Mouse (Mus musculus) heart, postnatal 14 days (tissue): Measurements from ENCODE around the gene Selenom. TPM values are rescaled to one million over a fixed set of nuclear protein-coding genes. Genes with fewer than 3 reads are reported as not detected.
A peak's percentile ranks its signal among the peaks of the same experiment; 100 is the strongest.

Experiments used
- DNase-seq, 2 experiments: peaks; one replicate each; pipeline ENCODE4 v3.0.0; 2021 to 2022
- intact Hi-C: fragments of 180-260 bp; cut with DNase I; formaldehyde crosslinking; loops from one replicate; pipeline ENCODE4 v1.15.1; 2025
- total RNA-seq, 2 experiments: library from RNA; stranded (reverse); gene quantifications; 2 replicates each; pipeline ENCODE4 v1.2.3; 2021

The Selenom gene
- total RNA-seq, 2 experiments from 2014 or later: 42.1 to 44.0 TPM

DNA sequence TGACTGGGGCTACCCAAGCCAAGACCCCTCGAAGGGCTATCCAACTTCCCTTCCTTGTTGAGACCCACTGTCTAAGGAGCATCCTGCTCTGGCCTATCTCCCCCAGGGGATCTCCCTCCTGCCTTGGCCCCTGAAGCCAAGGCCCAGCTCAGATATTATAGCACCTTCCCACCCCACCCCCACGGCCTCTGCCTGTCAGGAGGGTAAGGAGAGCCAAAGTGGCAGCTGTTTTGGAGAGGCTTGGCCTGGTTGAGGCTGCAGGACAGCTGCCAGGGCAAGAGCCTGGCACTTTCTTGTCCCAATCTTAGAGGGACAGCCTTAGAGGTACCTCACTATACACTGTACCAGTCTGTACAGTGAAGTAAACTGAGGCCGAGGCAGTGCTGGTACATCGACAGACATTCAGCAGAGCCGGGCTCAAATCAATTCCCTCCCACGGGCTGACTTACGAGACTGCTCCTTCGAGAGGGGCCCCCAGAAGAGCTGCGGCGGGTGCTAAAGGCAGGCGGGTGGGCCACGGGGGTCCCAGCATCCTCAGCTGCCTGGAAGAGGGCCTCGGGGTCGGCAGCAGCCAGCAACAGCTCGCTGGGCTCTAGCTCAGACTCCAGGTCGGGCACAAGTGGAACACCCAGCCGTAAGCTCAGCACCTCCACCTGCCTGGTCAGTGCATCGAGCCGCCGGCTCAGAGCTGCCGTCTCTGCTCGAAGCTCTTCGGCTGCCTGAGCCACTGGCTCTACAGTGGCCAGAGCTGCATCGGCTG, 12.7 kb downstream of the Selenom start:
- peak; percentile 56 to 60 for DNase-seq
- intact Hi-C loops: no loop called here

DNA sequence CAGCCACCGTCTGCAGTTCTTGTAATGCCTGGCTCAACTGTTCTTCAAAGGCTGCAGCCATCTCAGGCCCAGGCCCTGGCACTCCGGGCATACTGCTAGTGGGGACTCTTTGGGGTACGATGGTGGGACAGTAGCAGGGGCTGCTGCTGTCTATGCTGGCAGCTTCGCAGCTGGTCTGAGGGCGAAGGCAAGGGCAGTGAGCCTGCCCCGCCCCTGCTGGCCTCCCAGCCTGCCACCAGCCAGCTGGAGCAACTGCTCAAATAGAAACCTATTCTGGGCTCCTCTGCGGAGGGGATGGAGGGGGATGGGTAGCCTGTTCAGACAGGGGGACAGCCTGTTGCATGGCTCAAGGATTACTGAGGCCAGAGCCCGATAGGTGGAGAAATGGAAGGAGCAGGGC, 13.3 kb downstream of the Selenom start:
- DNase-seq: peak; percentile 64 to 72
- intact Hi-C loops: no loop called here

DNA sequence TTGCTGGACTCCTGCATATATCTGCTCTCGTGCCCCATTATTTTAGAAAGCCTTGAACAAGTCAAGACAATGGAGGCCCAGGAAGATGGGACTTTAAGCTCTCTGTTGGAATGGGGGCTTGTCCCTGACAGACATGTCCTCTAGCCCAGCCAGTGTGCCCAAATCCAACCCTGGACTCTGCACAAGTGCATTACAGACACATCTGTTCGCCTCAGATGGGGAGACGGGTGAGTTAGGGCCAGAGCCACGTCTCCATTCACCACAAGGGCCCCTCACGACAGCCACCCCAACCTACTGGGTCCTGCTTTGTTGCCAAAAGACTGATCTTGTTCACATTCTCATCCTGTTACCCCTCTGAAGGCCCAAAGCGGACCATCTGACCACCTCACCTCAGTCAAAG, 13.7 kb downstream of the Selenom start:
- intact Hi-C loops: no loop called here
- no peak for DNase-seq

DNA sequence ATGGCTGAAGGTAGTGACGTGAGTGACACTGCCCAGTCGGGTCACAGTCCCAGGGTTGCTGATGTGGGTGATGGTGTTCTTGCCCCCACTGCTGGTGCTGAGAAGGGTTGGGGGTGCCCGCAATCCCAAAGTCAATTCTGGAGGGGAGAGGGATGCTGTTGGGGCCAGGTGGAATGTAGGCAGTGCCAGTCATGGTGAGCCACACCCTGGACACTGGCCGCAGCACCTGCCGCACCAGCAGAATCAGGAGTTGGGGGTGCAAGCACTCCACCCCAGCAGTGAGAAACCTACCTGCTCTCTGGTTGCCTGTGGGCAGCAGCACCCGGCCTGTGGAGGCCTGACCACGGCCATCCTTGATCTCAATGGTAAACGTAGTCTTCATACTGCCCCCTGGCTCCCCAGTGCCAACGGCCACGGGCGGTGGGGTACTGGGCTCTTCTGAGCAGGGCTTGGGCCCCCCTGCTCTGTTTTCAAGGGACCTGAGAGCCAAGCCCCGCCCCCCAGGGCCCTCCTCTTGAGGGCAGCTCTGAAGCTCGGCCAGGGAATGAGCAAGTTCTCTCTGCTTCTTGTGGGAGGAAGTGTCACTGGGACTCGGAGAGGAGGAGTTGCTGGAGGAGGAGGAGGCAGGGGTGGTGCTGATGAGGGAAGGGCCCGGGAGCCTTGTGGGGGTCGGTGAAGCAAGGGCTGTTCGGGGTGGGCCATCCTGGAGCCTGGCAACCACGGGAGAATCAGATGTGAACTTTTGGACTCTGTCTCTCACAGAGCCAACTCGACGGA, 15.2 kb downstream of the Selenom start:
- intact Hi-C loops: loop anchor here (5.0 kb wide), 1 partner anchor 258 kb away; no protein-coding TSS in a partner anchor
- no peak for DNase-seq

DNA sequence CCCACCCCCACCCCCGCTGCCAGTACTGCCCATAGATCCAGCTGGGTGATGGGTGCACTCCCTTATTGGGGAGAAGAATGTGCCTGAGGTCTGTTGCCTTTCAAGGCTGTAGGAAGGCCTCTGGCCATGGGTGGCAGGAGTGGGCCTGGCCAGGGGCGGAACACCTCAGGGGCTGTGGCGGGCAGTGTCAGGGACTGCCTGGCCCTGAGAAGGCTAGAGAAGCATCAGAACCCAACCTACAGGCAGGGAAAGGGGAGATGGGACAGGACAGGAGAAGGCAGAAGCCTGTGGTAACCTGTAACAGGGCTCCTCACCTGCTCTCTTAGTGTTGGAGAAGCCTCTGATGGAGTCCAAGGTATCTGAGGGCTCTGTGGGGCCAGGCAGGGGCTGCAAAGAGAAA, 16.2 kb downstream of the Selenom start:
- DNase-seq: no peak
- intact Hi-C loops: loop anchor here (5.0 kb wide), 1 partner anchor 257 kb away; no protein-coding TSS in a partner anchor

DNA sequence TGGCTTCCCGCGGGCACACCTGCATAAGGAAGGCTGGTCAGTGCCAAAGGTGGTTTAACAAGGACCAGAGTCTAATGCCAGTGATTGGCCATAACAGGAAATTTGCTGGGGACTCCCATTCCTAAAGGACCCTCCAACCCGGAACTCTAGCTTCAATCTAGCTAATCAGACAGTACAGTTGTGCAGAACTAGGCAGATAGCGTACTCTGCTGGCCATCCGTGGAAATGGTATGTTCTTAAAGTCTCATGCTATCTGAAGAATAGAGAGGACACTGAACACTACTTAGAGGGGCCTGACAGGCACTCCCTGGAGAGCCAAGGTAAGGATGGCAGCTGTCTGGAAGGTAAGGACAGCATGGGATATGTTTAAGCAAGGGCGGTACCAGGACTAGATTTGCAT, 17.1 kb downstream of the Selenom start:
- DNase-seq: no peak
- intact Hi-C loops: loop anchor here (5.0 kb wide), 1 partner anchor 256 kb away; no protein-coding TSS in a partner anchor

DNA sequence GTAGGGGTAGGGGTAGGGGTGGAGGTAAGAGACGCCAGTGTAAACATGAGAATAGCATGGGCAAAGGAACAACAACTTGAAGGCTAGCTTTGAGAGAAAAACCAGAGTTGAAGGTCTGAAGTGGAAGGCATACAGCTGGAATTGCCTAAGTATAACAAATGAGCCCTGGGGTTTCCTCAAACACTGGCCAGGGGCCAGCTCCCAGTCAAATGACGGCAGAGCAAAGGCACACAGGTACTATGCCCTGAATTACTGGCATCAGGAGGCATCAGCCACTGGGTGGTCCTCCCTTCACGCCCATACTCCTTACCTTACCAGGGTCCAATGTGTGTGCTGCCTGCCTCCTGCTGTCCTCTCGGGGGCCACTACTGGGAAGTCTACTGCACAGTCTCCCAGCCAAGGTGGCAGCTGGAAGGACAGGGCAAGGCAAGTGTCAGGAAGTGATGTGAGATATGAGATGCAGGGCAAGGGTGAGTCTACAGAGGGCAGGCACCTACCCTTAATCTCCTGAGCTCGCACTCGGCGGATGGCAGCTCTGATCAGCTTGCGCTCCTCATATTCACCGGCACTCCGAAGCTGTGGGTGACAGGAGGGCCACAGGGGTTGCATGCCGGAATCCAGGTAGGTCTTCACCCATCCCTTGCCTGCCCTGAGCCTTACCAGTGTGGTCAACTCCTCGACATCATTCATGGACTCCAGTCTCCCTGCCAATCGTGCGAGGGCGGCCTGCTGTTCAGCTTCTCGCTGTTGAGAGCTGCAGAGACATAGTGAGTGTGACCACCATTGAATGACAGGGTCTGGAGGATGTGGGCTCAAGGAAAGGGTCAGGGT, 17.8 kb downstream of the Selenom start:
- intact Hi-C loops: loop anchor here (5.0 kb wide), 1 partner anchor 255 kb away; no protein-coding TSS in a partner anchor
- no peak for DNase-seq

DNA sequence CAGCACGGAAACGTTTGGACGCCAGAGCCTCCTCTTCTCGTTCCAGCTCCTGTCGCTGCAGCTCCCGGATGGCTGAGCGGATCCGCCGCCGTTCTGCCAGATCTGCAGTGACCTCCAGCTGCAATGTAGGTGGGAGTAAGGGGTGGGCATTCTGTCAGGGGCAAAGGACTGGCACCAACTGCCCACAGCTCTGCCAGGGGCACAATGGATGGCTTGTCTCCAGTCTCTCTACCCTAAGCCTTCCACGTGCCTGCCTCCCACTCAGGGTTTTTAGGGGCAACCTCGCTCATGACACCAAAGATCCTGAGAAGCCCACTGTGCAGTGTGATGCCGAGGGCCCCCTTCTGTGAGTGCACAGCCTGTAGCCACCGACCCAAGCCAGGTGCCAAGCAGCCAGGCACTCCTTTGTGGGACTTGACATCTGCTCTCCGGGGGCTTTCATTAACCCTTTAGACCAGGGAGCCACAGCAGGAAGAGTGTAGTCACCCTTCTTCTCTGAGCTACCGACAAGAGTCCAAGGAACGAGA, 19.0 kb downstream of the Selenom start:
- no peak for DNase-seq
- intact Hi-C loops: loop anchor here (5.0 kb wide), 1 partner anchor 254 kb away; no protein-coding TSS in a partner anchor

DNA sequence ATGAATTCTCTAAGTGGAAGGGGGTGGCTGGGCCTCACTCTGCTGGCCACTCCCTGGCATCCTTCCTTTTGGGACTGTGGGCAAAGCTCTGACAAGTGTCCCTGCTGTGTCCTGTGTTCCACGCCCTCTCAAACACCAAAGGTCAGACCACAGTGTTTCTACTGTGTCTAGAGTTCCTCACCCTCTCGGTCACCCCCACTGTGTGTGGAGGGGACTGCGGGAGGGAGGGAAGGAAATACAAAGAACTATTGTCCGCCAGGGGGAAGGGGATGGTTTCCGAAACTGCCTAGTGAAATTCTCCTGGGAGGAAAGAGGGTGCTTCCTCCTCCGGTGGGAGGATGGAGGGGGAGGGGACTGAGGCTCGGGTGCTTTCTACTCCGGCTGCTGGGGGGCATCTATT, 20.5 kb downstream of the Selenom start:
- DNase-seq: peak in 1 of 2 experiments; percentile 55
- intact Hi-C loops: loop anchor here (1.0 to 5.0 kb wide), 6 partner anchors 37 to 252 kb away; partner anchors contain the start of gene Morc2a

DNA sequence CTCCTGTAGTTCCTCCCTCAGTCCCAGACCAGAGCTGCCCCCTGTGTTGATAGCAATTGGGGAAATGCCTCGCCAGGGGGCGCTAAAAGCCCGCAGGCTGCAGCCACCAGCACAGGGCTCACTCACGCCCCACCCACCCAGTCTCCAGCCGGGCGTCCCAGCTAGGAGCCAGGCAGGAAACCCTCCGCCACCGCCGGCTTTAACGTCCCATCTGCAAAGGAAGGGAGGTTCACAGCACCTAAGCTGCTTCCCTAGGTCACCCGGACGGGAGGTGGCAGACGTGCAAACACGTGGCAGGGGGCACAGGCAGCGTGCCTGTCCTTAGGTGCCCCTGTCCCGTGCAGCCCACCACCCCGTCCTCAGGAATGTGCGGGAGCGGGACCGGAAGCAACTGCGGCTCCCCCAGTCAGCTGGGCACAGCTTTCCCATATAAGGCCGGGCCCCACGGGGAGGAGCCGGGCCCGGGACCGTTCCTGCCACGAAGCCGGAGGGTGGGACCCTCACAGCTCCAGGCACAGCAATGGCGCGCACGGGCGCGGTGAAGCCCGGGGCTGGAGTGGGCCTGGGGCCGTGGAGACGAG, 21.0 kb downstream of the Selenom start:
- DNase-seq: peak; percentile 98
- intact Hi-C loops: loop anchor here (1.0 to 5.0 kb wide), 5 partner anchors 37 to 112 kb away; partner anchors contain the start of gene Morc2a

DNA sequence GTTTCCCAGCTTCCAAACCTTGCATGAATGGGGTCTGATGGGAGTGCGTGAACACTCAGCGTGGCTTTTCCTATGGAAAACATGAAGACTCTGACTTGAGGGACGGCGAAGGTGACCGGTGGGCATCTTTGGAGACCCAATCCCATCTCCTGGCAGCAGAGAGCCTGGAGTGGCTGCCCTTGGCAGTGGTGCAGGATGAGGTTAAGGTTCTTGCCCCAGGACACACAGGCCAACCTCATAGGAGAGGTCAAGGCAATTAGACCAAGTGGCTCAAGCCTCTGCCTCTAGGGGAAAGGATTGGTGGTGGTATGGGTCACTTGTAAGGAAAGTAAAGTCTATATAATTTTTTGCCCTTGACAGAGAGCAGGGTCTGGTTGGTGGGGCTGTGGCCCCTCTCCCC, 21.6 kb downstream of the Selenom start:
- intact Hi-C loops: loop anchor here (5.0 kb wide), 2 partner anchors 36 to 111 kb away; partner anchors contain the start of gene Morc2a
- no peak for DNase-seq

DNA sequence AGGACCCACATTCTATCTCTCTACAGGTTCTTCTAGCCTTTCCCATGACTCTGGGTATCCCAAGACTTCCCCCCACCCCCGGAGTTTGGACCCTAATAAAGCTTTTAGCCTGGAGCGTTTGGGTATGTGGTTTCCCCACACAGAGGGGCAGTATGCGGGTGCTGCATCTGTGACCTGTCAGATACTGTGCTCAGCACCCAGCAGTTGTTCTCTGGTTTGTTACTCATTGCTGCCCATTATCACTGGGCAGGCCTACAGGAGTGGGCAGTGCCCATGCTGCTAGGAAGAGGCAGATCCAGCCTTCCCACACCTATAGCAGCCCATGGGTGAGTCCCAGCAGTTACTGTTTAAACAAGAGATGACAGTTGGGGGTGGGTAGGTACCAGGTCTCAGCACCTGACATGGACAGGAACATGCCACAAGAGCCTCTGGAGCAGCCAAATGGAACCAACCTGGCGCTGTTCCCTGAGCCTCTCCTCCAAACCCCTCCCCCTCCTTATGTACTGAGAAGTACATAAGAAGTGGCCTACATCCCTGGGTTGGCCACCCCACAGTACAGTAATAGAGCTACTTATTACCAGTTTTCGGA, 22.4 kb downstream of the Selenom start:
- DNase-seq: no peak
- intact Hi-C loops: loop anchor here (5.0 kb wide), 2 partner anchors 35 to 110 kb away; partner anchors contain the start of gene Morc2a

DNA sequence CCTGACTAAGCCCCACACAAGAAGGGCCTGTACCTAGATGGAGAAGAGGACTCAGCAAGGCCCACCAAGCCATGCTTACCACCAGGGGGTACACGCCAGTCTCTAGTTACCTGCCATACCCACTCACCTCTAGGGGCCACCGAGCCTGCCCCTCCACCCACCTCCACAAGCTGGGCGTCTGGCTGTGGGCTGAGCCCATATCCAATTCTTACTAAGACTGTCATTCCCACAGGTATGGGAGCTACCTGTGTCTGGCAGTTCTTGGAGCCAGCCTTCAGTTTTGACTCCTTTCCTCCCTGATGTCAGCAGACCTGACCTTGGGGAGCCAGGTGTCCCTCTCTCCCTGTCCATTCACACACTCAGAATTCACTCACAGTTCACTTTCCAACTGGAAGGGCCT, 23.2 kb downstream of the Selenom start:
- DNase-seq: no peak
- intact Hi-C loops: loop anchor here (5.0 kb wide), 2 partner anchors 35 to 110 kb away; partner anchors contain the start of gene Morc2a

DNA sequence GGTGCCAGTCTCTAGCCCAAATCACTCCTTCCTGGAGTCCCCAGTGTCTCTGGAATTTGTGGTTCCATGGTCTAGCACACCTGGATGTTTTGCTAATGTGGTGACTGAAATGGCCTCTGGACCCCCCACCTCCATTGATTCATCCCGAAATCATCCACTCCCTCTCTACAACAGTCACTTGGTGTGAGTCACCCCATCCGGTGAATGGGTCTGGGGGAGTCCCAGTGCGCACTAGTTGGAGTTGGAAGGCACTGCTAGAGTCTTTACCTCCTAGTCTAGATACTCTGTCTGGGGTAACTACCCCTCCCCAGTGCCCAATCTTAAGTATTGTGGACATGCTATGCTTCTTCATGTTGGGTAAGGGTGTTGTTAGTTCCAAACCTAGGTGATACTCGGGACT, 23.9 kb downstream of the Selenom start:
- DNase-seq: no peak
- intact Hi-C loops: loop anchor here (5.0 kb wide), 2 partner anchors 34 to 109 kb away; partner anchors contain the start of gene Morc2a

DNA sequence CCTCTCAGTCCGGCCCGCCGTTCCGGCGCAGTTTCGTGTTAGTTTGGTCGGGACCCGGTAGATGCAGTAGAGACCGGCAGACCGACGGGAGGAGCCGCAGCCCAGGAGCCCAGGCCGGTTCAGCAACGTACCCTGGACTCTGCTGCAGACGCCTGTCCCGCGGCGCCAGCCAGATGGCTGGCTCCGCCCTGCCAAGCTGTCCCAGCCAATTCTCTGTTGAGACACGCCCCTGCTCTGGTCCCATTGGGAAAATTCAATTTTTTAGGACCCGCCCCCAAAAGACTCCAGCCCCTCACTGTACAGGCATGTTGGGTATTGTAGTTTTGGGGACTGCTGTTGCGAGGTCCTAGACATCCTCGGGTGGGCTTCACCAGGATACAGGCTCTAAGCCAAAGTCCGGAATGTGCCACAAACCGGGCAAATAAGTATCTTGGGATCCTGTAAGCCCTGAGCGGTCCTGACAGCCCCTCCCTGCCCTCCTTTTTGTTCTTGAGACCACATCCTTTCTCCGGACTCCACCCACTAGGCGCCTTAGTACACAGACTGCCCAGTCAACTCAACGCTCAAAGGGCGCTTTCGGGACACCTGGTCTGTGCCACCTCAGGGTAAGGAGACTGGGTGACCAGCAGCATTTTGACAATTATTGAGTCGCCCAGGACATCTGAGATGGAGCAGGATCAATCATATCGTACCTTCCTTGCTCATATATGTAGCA, 24.8 kb downstream of the Selenom start:
- DNase-seq: peak; percentile 91 to 94
- intact Hi-C loops: loop anchor here (5.0 kb wide), 2 partner anchors 33 to 108 kb away; partner anchors contain the start of gene Morc2a

DNA sequence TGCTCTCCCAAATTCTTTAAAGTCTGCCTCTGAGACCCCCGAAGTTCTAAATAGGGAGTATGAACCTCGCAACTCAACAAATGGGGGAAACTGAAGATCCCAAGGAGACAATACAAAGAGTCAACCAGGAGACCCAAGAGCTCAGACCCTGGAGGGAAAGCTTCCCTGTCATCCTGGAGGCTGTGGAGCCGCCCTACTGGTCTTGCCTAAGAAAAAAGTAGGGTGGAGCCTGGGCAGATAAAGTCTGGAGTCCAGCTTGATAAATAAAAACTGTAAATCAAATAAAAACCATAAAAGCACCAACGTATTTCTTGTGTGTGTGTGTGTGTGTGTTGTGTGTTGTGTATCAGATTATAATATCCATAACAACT, 25.3 kb downstream of the Selenom start:
- intact Hi-C loops: loop anchor here (5.0 kb wide), 2 partner anchors 32 to 107 kb away; partner anchors contain the start of gene Morc2a
- DNase-seq: no peak

DNA sequence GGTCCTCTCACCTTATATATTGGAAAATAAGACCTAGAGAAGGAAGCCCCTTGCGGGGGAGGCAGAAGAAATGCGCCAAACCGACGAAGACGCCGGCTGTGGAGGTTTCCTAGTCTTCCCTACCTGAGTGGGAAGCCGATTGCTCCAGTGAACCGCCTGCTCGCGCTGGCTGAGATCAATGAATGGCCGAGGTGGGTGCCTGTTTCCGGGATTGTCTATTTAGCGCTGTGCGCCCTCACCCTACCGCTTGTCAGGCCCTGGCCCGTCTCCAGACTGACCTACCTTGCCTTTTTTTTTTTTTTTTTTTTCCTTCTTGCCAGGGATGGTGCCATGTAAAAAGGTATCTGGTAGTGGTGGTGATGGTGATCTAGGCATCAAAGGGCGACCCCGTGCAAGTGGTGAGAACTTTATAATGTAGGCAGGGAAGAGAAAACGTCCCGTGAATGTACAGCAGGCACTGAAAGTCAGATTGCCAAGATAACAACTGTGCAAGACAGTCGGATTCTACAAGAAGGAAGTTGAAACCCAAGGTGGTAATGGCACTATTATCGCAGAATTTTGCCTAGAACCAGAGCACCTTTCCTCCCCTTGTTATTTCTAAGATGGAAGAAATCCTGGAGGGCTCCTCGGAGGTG, 26.1 kb downstream of the Selenom start, which contains the start of gene Smtn:
TSS of gene Smtn (minus strand) at position 162 of the 635 bp plus-strand sequence.
- intact Hi-C loops: no loop called here
- no peak for DNase-seq

DNA sequence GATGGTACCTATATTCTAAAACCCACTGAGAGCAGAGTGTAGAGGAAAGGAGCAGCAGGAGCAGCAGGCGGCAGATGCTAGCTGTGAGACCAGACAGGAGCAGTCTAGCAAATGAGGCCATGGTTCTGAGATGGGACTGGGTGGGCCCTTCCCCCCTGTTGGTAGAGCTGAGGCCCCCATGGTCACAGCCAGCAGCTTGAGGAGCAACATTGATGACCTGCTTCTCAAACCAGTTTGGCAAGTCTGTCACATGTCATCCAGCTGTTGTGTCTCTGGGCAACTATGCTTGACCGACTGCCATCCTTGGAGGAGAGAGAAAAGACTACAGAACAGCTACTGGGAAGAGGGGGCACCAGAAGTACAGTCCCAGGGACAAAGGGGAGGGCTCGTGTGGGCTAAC, 27.4 kb downstream of the Selenom start:
- intact Hi-C loops: no loop called here
- no peak for DNase-seq
